8 mouse cellular contexts compared by ENCODE assay signal in the genomic region with DNA sequence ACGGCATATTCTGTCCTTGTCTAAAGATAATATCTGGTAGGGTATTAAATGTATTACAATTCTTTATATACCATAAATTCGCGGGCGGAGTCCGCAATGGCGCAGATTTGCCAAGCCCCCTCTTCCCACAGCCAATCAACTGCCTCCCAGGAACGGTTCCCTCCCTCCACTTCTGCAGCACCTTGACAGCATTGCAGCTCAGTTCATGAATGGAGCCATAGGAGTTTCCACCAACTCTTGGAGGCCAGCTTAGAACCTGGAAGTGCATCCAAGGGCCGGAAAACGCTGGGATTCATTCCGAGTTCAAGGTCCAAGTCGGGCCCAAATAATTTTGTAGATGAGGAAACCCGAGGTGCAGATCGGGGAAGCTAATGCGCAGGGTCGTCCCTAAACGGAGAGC. TPM values are rescaled to one million over a fixed set of nuclear protein-coding genes. Genes with fewer than 3 reads are reported as not detected.
DNase-seq lines count a peak whose midpoint lies in the region; ATAC-seq and TF ChIP-seq lines count a peak whose summit lies in the region.

Gene Pex16, plus strand, starts transcription at position 163 of the 400 bp plus-strand sequence.
Gene Large2, minus strand, starts transcription at position 356 of the 400 bp plus-strand sequence.

- H3K9me3 ChIP-seq in G1E (replicated peaks), result no peaks in the 10 kb centered on the region
- no peaks in the 10 kb centered on the region for H3K9me3 ChIP-seq in heart, embryonic 16.5 days (replicated peaks; ENCODE audit: control insufficient read depth, low read length)
- H3K9me3 ChIP-seq in stomach, embryonic 15.5 days, result no peaks in the 10 kb centered on the region

- peak within 1 kb of the TSS; percentile 73 for H3K27ac ChIP-seq in heart, embryonic 16.5 days (ENCODE audit: low read length)
- peak within 1 kb of the TSS; percentile 96 for H3K27ac ChIP-seq in stomach, embryonic 15.5 days

- H3K36me3 ChIP-seq in G1E (replicated peaks), result peaks cover 33% of the 10 kb centered on the region
- peaks cover 7% of the 10 kb centered on the region; the same call in 1 of the 2 replicates for H3K36me3 ChIP-seq in heart, embryonic 16.5 days (ENCODE audit: control insufficient read depth, insufficient read depth)
- H3K36me3 ChIP-seq in stomach, embryonic 15.5 days, result peaks cover 15% of the 10 kb centered on the region

- DNase-seq in B cell, adult 2 months, result peak; percentile 47 to 54
- peak; percentile 86 for DNase-seq in G1E (ENCODE audit: low spot score)
- DNase-seq in embryo, embryonic 10 days (ENCODE audit: low spot score), result peak; percentile 72
- DNase-seq in left cerebral cortex, postnatal 14 days (ENCODE audit: low spot score in 2 of 2), result peak; percentile 62 to 65

- no peak for TF ChIP-seq CTCF in G1E (IDR thresholded peaks at IDR 0.05; ENCODE audit: low read depth, low read length)

- ATAC-seq in G1E (ENCODE audit: extremely low read depth, insufficient number of reproducible peaks, low FRiP score, poor library complexity, severe bottlenecking), result no peak
- ATAC-seq in heart, embryonic 16.5 days (replicated peaks; ENCODE audit: extremely low read depth, insufficient read depth, low FRiP score), result no peak
- ATAC-seq in megakaryocyte, adult 5-6 weeks (ENCODE audit: poor library complexity, severe bottlenecking), result peak; percentile 34; the same call in 1 of the 2 replicates
- ATAC-seq in stomach, embryonic 15.5 days (ENCODE audit: insufficient read depth, low FRiP score, low read depth), result no peak
- no peak for ATAC-seq in inflammation-experienced regulatory T-cells, adult 6 months

- WGBS in heart, embryonic 16.5 days, result 3% methylated on average over 16 of the region's 16 CpGs
- WGBS in stomach, embryonic 15.5 days, result under 1% methylated on average over 16 of the region's 16 CpGs

- peaks cover 36% of the 10 kb centered on the region for H3K27me3 ChIP-seq in G1E (ENCODE audit: insufficient read depth, low read length)
- H3K27me3 ChIP-seq in heart, embryonic 16.5 days (ENCODE audit: control insufficient read depth, insufficient read depth, low read length), result peaks cover 27% of the 10 kb centered on the region
- no peaks in the 10 kb centered on the region; the same call in 1 of the 2 replicates for H3K27me3 ChIP-seq in stomach, embryonic 15.5 days (replicated peaks)

- peak within 1 kb of the TSS; percentile 93 for H3K4me3 ChIP-seq in G1E (ENCODE audit: low read depth, low read length)
- H3K4me3 ChIP-seq in heart, embryonic 16.5 days (ENCODE audit: low read length), result peak within 1 kb of the TSS; percentile 96
- H3K4me3 ChIP-seq in stomach, embryonic 15.5 days (replicated peaks), result peak within 1 kb of the TSS; percentile 77

- H3K4me1 ChIP-seq in G1E (ENCODE audit: insufficient read depth, low read depth, low read length), result peaks cover 42% of the 10 kb centered on the region
- H3K4me1 ChIP-seq in heart, embryonic 16.5 days (ENCODE audit: control insufficient read depth, insufficient read depth, low read length), result peaks cover 20% of the 10 kb centered on the region
- peaks cover 45% of the 10 kb centered on the region for H3K4me1 ChIP-seq in stomach, embryonic 15.5 days

- intact Hi-C loops in left cerebral cortex, postnatal 14 days (cut with DNase I), result loop anchor here (10.0 kb wide), 1 partner anchor 390 kb away; no protein-coding TSS in a partner anchor

- peak within 1 kb of the TSS; percentile 94 for H3K4me2 ChIP-seq in heart, embryonic 16.5 days (ENCODE audit: low read depth, low read length)
- H3K4me2 ChIP-seq in stomach, embryonic 15.5 days, result peak within 1 kb of the TSS; percentile 88

- H3K9ac ChIP-seq in heart, embryonic 16.5 days (ENCODE audit: low read length), result peak within 1 kb of the TSS; percentile 89
- H3K9ac ChIP-seq in stomach, embryonic 15.5 days, result peak within 1 kb of the TSS; percentile 57

RNA-seq across cellular contexts. Expression of gene Pex16, which starts in this region (rescaled TPM):
- total RNA-seq in G1E (2014; fragmentation: Nextera tagmentation) (6.9 and 11.8 TPM in 2 replicates), G1E (2017) (13.3 and 14.9 TPM in 2 replicates)
- 20.6 and 22.0 TPM in 2 replicates for polyA plus RNA-seq in G1E (2012)
- polyA plus RNA-seq in heart, embryonic 16.5 days (2015; fragmentation: Nextera tagmentation; extraction: Ambion mirVana), result 20.1 and 20.7 TPM in 2 replicates
- 10 to 100 TPM; 36.5 to 41.2 TPM for total RNA-seq in left cerebral cortex, postnatal 14 days (2021)
- total RNA-seq in megakaryocyte, adult 5-6 weeks (2015), result 13.8 and 18.1 TPM in 2 replicates
- total RNA-seq in megakaryocyte, adult 5-6 weeks (2017), result 7.4 and 17.4 TPM in 2 replicates
- 28.0 and 28.6 TPM in 2 replicates for polyA plus RNA-seq in stomach, embryonic 15.5 days (2015; fragmentation: Nextera tagmentation; extraction: Ambion mirVana)
- 10 to 100 TPM; 42.8 to 53.8 (median 53.3) TPM for polyA plus RNA-seq in inflammation-experienced regulatory T-cells, adult 6 months (2017; shearing (Covaris generic))

RNA-seq across cellular contexts. Expression of gene Large2, which starts in this region (rescaled TPM):
- total RNA-seq in G1E (2014; fragmentation: Nextera tagmentation) (not detected in 2 replicates), G1E (2017) (0.05 TPM in 1 of 2 replicates, not detected in the other)
- polyA plus RNA-seq in G1E (2012), result not detected in 2 replicates
- polyA plus RNA-seq in heart, embryonic 16.5 days (2015; fragmentation: Nextera tagmentation; extraction: Ambion mirVana), result 1.7 and 2.0 TPM in 2 replicates
- under 1 TPM; 0.42 to 0.77 TPM for total RNA-seq in left cerebral cortex, postnatal 14 days (2021)
- total RNA-seq in megakaryocyte, adult 5-6 weeks (2015), result not detected in 2 replicates
- total RNA-seq in megakaryocyte, adult 5-6 weeks (2017), result not detected in 2 replicates
- 13.4 and 13.9 TPM in 2 replicates for polyA plus RNA-seq in stomach, embryonic 15.5 days (2015; fragmentation: Nextera tagmentation; extraction: Ambion mirVana)
- 1 to 10 TPM in 1 of 3 experiments, under 1 TPM in 1, not detected in 1; 0.23 to 1.3 TPM for polyA plus RNA-seq in inflammation-experienced regulatory T-cells, adult 6 months (2017; shearing (Covaris generic))
